ENCODE assay signal across 10 mouse cellular contexts in genomic region chr1:132511521-132511920, GRCm38 (mm10). TPM values are rescaled to one million over a fixed set of nuclear protein-coding genes. Genes with fewer than 3 reads are reported as not detected.
DNase-seq lines count a peak whose midpoint lies in the region; ATAC-seq lines count a peak whose summit lies in the region.
"Had no signal": no experiment of that assay in that cellular context is flagged by ENCODE, and none has a peak within 500 bp of the region (broad histone marks: within the 10 kb centered on the region; RNA-seq: fewer than 3 reads in every experiment).

No protein-coding gene starts in this region.

- peak; percentile 24 for DNase-seq in lung, postnatal 10 days
- no peak for DNase-seq in lung, postnatal 4 days
- peak; percentile 29 to 31 for DNase-seq in cerebellum, postnatal 36 days
- no peak for DNase-seq in embryo, embryonic 9.5 days (ENCODE audit: extremely low spot score)
- DNase-seq in urinary bladder, postnatal 14 days (ENCODE audit: low spot score): no peak
- DNase-seq: gastrocnemius, adult 2 months; heart, postnatal 14 days; thymus, postnatal 36 days had no signal

- peak overlapping the region; percentile 57 for H3K27ac ChIP-seq in hindbrain, embryonic 16.5 days (ENCODE audit: low read depth, low read length)
- H3K27ac ChIP-seq in neural tube, embryonic 15.5 days (replicated peaks): peak overlapping the region; percentile 19; the same call in 1 of the 2 replicates
- H3K27ac ChIP-seq: gastrocnemius, adult 2 months had no signal

- H3K9ac ChIP-seq in hindbrain, embryonic 16.5 days (ENCODE audit: low read depth, low read length): peak overlapping the region; percentile 13; the same call in 1 of the 2 replicates
- H3K9ac ChIP-seq in neural tube, embryonic 15.5 days (replicated peaks): no peak overlapping the region

- 0 out of 2 replicates have a peak, but pooled peaks cover 2% of the 10 kb centered on the region for H3K4me1 ChIP-seq in hindbrain, embryonic 16.5 days (ENCODE audit: control insufficient read depth, insufficient read depth, low read depth, low read length)
- peaks cover 8% of the 10 kb centered on the region; the same call in 1 of the 2 replicates for H3K4me1 ChIP-seq in neural tube, embryonic 15.5 days

- H3K36me3 ChIP-seq in hindbrain, embryonic 16.5 days (ENCODE audit: control insufficient read depth, insufficient read depth, low read length): peaks cover 10% of the 10 kb centered on the region
- peaks cover 32% of the 10 kb centered on the region for H3K36me3 ChIP-seq in neural tube, embryonic 15.5 days

- no peak overlapping the region for H3K4me2 ChIP-seq in hindbrain, embryonic 16.5 days (ENCODE audit: low read length)
- no peak overlapping the region for H3K4me2 ChIP-seq in neural tube, embryonic 15.5 days

- no peak overlapping the region for H3K4me3 ChIP-seq in hindbrain, embryonic 16.5 days (ENCODE audit: low read length)
- H3K4me3 ChIP-seq in neural tube, embryonic 15.5 days (replicated peaks): no peak overlapping the region
- H3K4me3 ChIP-seq: gastrocnemius, adult 2 months had no signal

- H3K27me3 ChIP-seq in hindbrain, embryonic 16.5 days (replicated peaks; ENCODE audit: control insufficient read depth, insufficient read depth, low read length): no peaks in the 10 kb centered on the region
- no peaks in the 10 kb centered on the region for H3K27me3 ChIP-seq in neural tube, embryonic 15.5 days (replicated peaks)

- H3K9me3 ChIP-seq in hindbrain, embryonic 16.5 days (ENCODE audit: control insufficient read depth, low read length): no peaks in the 10 kb centered on the region
- H3K9me3 ChIP-seq in neural tube, embryonic 15.5 days (replicated peaks): no peaks in the 10 kb centered on the region

- peak; percentile 46 for ATAC-seq in hindbrain, embryonic 16.5 days
- no peak for ATAC-seq in neural tube, embryonic 15.5 days (ENCODE audit: low FRiP score)

- 40% methylated on average over 8 of the region's 8 CpGs for WGBS in hindbrain, embryonic 16.5 days
- WGBS in neural tube, embryonic 15.5 days: 47% methylated on average over 8 of the region's 8 CpGs

RNA-seq across cellular contexts. Expression of gene Tmem81, which starts 5.5 kb away (rescaled TPM):
- 0.56 and 0.95 TPM in 2 replicates for polyA plus RNA-seq in hindbrain, embryonic 16.5 days (2015; fragmentation: Nextera tagmentation; extraction: Ambion mirVana)
- 0.70 and 0.73 TPM in 2 replicates for polyA plus RNA-seq in neural tube, embryonic 15.5 days (2015; fragmentation: Nextera tagmentation; extraction: Ambion mirVana)

RNA-seq across cellular contexts. Expression of gene Cntn2, which starts 31.5 kb away (rescaled TPM):
- 24.3 and 31.0 TPM in 2 replicates for polyA plus RNA-seq in hindbrain, embryonic 16.5 days (2015; fragmentation: Nextera tagmentation; extraction: Ambion mirVana)
- 17.7 and 22.1 TPM in 2 replicates for polyA plus RNA-seq in neural tube, embryonic 15.5 days (2015; fragmentation: Nextera tagmentation; extraction: Ambion mirVana)

RNA-seq across cellular contexts. Expression of gene Rbbp5, which starts 34.4 kb away (rescaled TPM):
- 36.4 and 45.2 TPM in 2 replicates for polyA plus RNA-seq in hindbrain, embryonic 16.5 days (2015; fragmentation: Nextera tagmentation; extraction: Ambion mirVana)
- 42.6 and 42.8 TPM in 2 replicates for polyA plus RNA-seq in neural tube, embryonic 15.5 days (2015; fragmentation: Nextera tagmentation; extraction: Ambion mirVana)

Comparison
In these comparisons a context has a peak if more than half of its experiments do, and no peak if none do; other contexts are left out.
1. DNase-seq: peak in lung, postnatal 10 days (single experiment) and cerebellum, postnatal 36 days (2 of 2); none in lung, postnatal 4 days (0 of 2), embryo, embryonic 9.5 days (single experiment) and urinary bladder, postnatal 14 days (single experiment).